Mouse (Mus musculus) heart, postnatal 25 days (tissue): ENCODE data around the gene Casz1. TPM values are rescaled to one million over a fixed set of nuclear protein-coding genes. Genes with fewer than 3 reads are reported as not detected.

Experiments used
- DNase-seq: peaks from one replicate; pipeline ENCODE4 v3.0.0; 2022; ENCODE audit warnings: low spot score
- intact Hi-C: fragments of 180-260 bp; cut with DNase I; formaldehyde crosslinking; loops from one replicate; pipeline ENCODE4 v1.15.1; 2025
- total RNA-seq, 2 experiments: library from RNA; stranded (reverse); gene quantifications; 2 replicates each; pipeline ENCODE4 v1.2.3; 2021

The Casz1 gene
- total RNA-seq, 2 experiments from 2014 or later, result 42.1 to 44.7 TPM

- intact Hi-C loops, result no loop called here
- no peak for DNase-seq
These were observed 116.4 kb downstream of the Casz1 start for GRCm38 (mm10) chr4:148920610-148921009.

GRCm38 (mm10) chr4:148922221-148922700, 118.0 kb downstream of the Casz1 start:
- intact Hi-C loops, result no loop called here
- DNase-seq, result no peak

GRCm38 (mm10) chr4:148923414-148923813, 119.2 kb downstream of the Casz1 start:
- intact Hi-C loops, result no loop called here
- no peak for DNase-seq

GRCm38 (mm10) chr4:148923976-148924375, 119.7 kb downstream of the Casz1 start:
- intact Hi-C loops, result no loop called here
- DNase-seq, result no peak

GRCm38 (mm10) chr4:148925589-148926359, 121.5 kb downstream of the Casz1 start:
- no peak for DNase-seq
- intact Hi-C loops, result no loop called here

GRCm38 (mm10) chr4:148926459-148926858, 122.2 kb downstream of the Casz1 start:
- no peak for DNase-seq
- intact Hi-C loops, result no loop called here

- intact Hi-C loops, result no loop called here
- no peak for DNase-seq
These were observed 124.1 kb downstream of the Casz1 start for GRCm38 (mm10) chr4:148928316-148928715.

GRCm38 (mm10) chr4:148928876-148929275, 124.6 kb downstream of the Casz1 start:
- intact Hi-C loops, result no loop called here

GRCm38 (mm10) chr4:148930721-148931229, 126.5 kb downstream of the Casz1 start:
- intact Hi-C loops, result no loop called here
- no peak for DNase-seq

More at GRCm38 (mm10) chr4:148928876-148929275, 124.6 kb downstream of the Casz1 start:
- DNase-seq, result no peak

GRCm38 (mm10) chr4:148933109-148933508, 128.9 kb downstream of the Casz1 start:
- intact Hi-C loops, result no loop called here
- no peak for DNase-seq

- DNase-seq, result peak; percentile 49
- intact Hi-C loops, result no loop called here
These were observed 131.0 kb downstream of the Casz1 start for GRCm38 (mm10) chr4:148935211-148935610.

- DNase-seq, result no peak
- intact Hi-C loops, result no loop called here
These were observed 131.9 kb downstream of the Casz1 start for GRCm38 (mm10) chr4:148936111-148936510.

GRCm38 (mm10) chr4:148936727-148937126, 132.5 kb downstream of the Casz1 start:
- no peak for DNase-seq
- intact Hi-C loops, result no loop called here

GRCm38 (mm10) chr4:148938546-148938945, 134.3 kb downstream of the Casz1 start:
- no peak for DNase-seq
- intact Hi-C loops, result no loop called here

GRCm38 (mm10) chr4:148940674-148941211, 136.5 kb downstream of the Casz1 start:
- intact Hi-C loops, result no loop called here
- peak; percentile 52 for DNase-seq

- no peak for DNase-seq
- intact Hi-C loops, result no loop called here
These were observed 137.1 kb downstream of the Casz1 start for GRCm38 (mm10) chr4:148941321-148941720.

GRCm38 (mm10) chr4:148943099-148943498, 138.9 kb downstream of the Casz1 start:
- DNase-seq, result no peak
- intact Hi-C loops, result no loop called here

GRCm38 (mm10) chr4:148945476-148945881, 141.2 kb downstream of the Casz1 start:
- intact Hi-C loops, result no loop called here
- DNase-seq, result no peak

- intact Hi-C loops, result no loop called here
- DNase-seq, result no peak
These were observed 141.8 kb downstream of the Casz1 start for GRCm38 (mm10) chr4:148946071-148946470.

- DNase-seq, result no peak
- intact Hi-C loops, result no loop called here
These were observed 143.7 kb downstream of the Casz1 start for GRCm38 (mm10) chr4:148947833-148948388.

GRCm38 (mm10) chr4:148950487-148950886, 146.3 kb downstream of the Casz1 start:
- intact Hi-C loops, result loop anchor here (5.0 kb wide), 1 partner anchor 48 kb away; no protein-coding TSS in a partner anchor
- DNase-seq, result no peak
